Mouse (Mus musculus) CD4-positive naive resting alpha-beta T cell, adult 57 days (primary cell): ENCODE measurements around the gene Gm17655. TPM values are rescaled to one million over a fixed set of nuclear protein-coding genes. Genes with fewer than 3 reads are reported as not detected.

ENCODE experiments used
- total RNA-seq: library from RNA; stranded (reverse); gene quantifications from one replicate; pipeline ENCODE4 v1.2.4, GENCODE M21; 2023

The Gm17655 gene
- total RNA-seq: 18.9 TPM

DNA sequence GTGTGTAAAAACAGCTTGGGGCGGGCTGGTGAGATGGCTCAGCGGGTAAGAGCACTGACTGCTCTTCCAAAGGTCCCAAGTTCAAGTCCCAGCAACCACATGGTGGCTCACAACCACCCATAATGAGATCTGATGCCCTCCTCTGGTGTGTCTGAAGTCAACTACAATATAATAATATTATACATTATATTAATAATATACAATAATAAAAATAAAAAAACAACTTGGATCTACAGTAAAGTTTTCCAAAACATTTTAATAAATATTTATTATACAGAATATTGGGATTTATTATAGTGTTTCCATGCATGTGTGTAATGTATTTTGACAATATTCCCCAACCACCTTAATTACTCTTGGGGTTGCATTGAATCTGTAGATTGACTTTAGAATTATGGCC lies at the start of gene Gm17655:
Gene Gm17655 (minus strand): TSS at position 101 of the 400 bp plus-strand sequence.

DNA sequence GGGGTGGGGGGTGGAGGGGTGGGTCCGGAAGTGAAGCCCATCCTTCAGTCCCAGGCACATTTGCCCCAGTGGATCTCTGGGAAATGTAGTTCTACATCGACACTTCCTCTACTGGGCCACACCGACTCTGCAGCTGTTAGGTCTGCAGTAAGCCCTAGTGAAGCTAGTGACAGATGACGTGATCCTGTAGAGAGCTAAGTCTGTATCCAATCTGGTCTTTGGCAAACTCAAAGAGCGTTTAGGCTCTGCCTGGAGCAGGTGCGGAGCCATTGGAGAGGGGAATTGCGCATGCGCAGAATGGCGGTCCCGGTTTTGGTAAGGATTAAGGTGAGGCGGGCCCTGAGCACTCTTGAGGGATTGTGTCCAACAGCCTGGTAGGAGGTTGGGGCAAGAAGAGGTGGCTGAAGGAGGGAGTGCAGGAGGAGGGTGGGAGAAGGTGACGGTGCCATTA lies 37.7 kb upstream of the Gm17655 start, which contains the start of gene Zfp605:
Gene Zfp605 (plus strand): TSS at position 102 of the 451 bp plus-strand sequence.

GRCm38 (mm10) chr5:110107581-110108304 lies 35.4 kb upstream of the Gm17655 start, which contains the start of gene Gtpbp6:
TSS of gene Gtpbp6 (minus strand) at chr5:110108197.

DNA sequence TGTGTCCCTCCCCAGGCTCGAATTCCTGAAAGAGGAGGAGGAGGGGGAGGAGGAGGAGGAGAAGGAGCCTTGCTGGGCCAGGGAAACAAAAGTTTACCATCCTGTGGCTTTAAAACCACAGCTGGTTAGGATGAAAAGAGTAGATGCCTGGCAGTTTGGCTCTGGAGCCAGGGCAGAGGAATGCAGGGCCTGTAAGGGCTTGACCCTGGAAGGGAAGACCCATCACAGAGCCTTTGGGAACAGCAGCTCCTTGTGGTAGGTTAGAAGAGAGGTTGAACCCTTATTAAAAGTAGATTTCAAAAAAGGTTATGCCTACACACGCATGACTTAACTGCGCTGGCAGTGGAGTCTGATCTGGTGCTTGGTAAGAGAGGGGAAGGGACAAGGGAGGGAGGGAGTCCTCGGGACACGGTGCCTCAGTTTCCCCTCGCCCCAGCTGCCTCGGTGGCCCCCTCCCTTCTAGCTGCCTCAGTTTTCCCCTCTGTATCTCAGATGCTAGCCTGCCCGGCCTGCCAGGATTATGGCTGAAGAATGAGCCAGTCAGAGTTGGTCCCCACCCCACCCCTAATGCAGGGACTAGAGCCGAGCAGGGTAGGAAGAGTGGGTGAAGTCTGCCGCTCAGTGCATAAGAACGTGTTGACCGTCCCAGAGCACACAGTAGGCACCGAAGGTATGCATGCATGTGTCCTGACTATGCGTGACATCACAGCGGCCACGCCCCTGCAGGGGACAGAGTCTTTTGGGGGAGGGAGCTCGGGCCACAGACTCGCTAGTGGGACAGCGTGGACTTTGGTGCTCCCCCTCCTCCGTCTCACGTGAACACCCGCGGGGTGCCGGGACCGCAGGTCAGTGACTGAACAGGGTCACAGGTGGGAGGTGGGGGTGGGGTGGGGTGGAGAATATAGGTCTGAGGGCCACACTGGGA lies 27.6 kb upstream of the Gm17655 start, which contains the start of gene Plcxd1:
Gene Plcxd1 (plus strand): TSS at position 314 of the 925 bp plus-strand sequence.

GRCm38 (mm10) chr5:110094030-110094846 lies 21.9 kb upstream of the Gm17655 start, which contains the start of gene Gm35315:
TSS of gene Gm35315 (minus strand) at chr5:110094420.

Other genes with a start within 250 kb of the Gm17655 start
- 18.3 TPM for gene Gm15446, start 149.1 kb downstream of the Gm17655 start, total RNA-seq
- 28.4 TPM for gene Zfp932, start 76.0 kb downstream of the Gm17655 start, total RNA-seq
- gene Gm35315, start 21.9 kb upstream of the Gm17655 start, total RNA-seq: 1.0 TPM
- gene Plcxd1, start 27.5 kb upstream of the Gm17655 start, total RNA-seq: 0.56 TPM
- 139 TPM for gene Gtpbp6, start 35.7 kb upstream of the Gm17655 start, total RNA-seq
- 4.2 TPM for gene Zfp605, start 37.6 kb upstream of the Gm17655 start, total RNA-seq
- 90.4 TPM for gene Chfr, start 63.3 kb upstream of the Gm17655 start, total RNA-seq
- gene Golga3, start 104.2 kb upstream of the Gm17655 start, total RNA-seq: 43.0 TPM
- 57.6 TPM for gene Ankle2, start 158.5 kb upstream of the Gm17655 start, total RNA-seq
- gene Pgam5, start 197.4 kb upstream of the Gm17655 start, total RNA-seq: 37.0 TPM
- 4.1 TPM for gene Pxmp2, start 213.7 kb upstream of the Gm17655 start, total RNA-seq
- 4.7 TPM for gene Pole, start 213.8 kb upstream of the Gm17655 start, total RNA-seq